Mouse (Mus musculus): ENCODE results near the gene Rfx8.

DNA sequence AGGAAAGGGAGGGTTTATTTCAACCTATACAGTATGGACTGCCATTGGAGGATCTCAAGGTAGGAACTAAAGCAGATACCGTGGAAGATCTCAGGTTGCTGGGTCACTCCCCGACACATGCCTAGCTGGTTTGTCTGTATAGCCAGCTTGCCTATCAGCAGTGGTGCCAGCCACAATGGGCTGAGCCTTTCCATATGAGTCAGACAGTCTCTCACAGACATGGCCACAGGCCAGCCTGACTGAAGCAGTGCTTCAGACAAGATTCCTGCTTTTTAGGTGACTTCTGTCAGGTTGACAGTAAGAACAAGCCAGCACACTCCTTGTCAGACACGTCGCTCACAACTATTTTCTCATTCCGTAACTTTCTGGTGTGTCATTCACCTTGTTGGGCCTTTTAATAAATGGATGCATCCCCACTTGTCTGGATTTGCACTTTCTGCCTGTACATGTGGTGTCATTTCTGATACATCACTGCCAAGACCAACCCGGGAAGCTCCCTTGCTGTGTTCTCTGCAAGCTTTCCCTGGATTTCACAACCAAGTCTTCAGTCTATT is 63.7 kb downstream of the Rfx8 start:
- TF ChIP-seq RAD21 (IDR thresholded peaks at IDR 0.05; ENCODE audit: low read depth, low read length) = no peak
- TF ChIP-seq JUN (IDR thresholded peaks at IDR 0.05; ENCODE audit: insufficient read depth, low read depth, low read length) = no peak
